Mouse (Mus musculus) neural tube, embryonic 12.5 days (tissue): ENCODE results near the gene Gm44805. TPM values are rescaled to one million over a fixed set of nuclear protein-coding genes. Genes with fewer than 3 reads are reported as not detected.
A peak's percentile ranks its signal among the peaks of the same experiment; 100 is the strongest.

Experiments used
- ATAC-seq: fragments of 200-750 bp; cut with Nextera tagmentation; 2 replicates; pipeline ENCODE4 v1.8.0; 2017; ENCODE audit warnings: low read depth, mild to moderate bottlenecking, moderate TSS enrichment, moderate library complexity; ENCODE audit not compliant: low FRiP score
- H3K27ac ChIP-seq: fragments of 300-500 bp; sonication (generic); 2 replicates; pipeline ENCODE4 v1.5.1; 2016
- H3K27me3 ChIP-seq: fragments of 300-500 bp; sonication (generic); replicated peaks from 2 replicates; pipeline ENCODE4 v1.6.1; 2016; ENCODE audit warnings: mild to moderate bottlenecking
- H3K36me3 ChIP-seq: fragments of 300-500 bp; sonication (generic); 2 replicates; pipeline ENCODE4 v1.6.1; 2016; ENCODE audit warnings: mild to moderate bottlenecking
- H3K4me1 ChIP-seq: fragments of 300-500 bp; sonication (generic); 2 replicates; pipeline ENCODE4 v1.6.1; 2016
- H3K4me2 ChIP-seq: fragments of 300-500 bp; sonication (generic); replicated peaks from 2 replicates; pipeline ENCODE4 v1.6.1; 2016; ENCODE audit warnings: mild to moderate bottlenecking
- H3K4me3 ChIP-seq: fragments of 300-500 bp; sonication (generic); 2 replicates; pipeline ENCODE4 v1.5.1; 2016
- H3K9ac ChIP-seq: fragments of 300-500 bp; sonication (generic); 2 replicates; pipeline ENCODE4 v1.6.1; 2016; ENCODE audit warnings: mild to moderate bottlenecking
- H3K9me3 ChIP-seq: fragments of 300-500 bp; sonication (generic); 2 replicates; pipeline ENCODE4 v1.6.1; 2016; ENCODE audit warnings: mild to moderate bottlenecking
- WGBS: fragments of 180-500 bp; shearing (Covaris S2); methylation state at CpG from one replicate; pipeline ENCODE4 v1.1.7; 2016; 5-methylcytosine and 5-hydroxymethylcytosine counted together
- polyA plus RNA-seq: library from polyadenylated mRNA; unstranded; fragments of >200 nt; fragmentation: Nextera tagmentation; extraction: Ambion mirVana; gene quantifications from 2 replicates; pipeline ENCODE4 v1.2.1, GENCODE M21; 2016

The Gm44805 gene
- not detected in 2 replicates for polyA plus RNA-seq

GRCm38 (mm10) chr7:19681202-19681694 is at the start of gene Gm44805, which contains the start of gene Apoc4:
TSS of gene Gm44805 (minus strand) at chr7:19681423.
TSS of gene Apoc4 (minus strand) at chr7:19681479.
- WGBS = 60% methylated on average over 8 of the region's 8 CpGs
- Histone ChIP-seq H3K27ac (no peak within 1 kb of the TSS), H3K4me3 (no peak within 1 kb of the TSS), H3K4me2 (no peak within 1 kb of the TSS), H3K27me3 (no peaks in the 10 kb centered on the region), H3K4me1 (no peaks in the 10 kb centered on the region), H3K9ac (no peak within 1 kb of the TSS), H3K9me3 (no peaks in the 10 kb centered on the region), H3K36me3 (no peaks in the 10 kb centered on the region)
- ATAC-seq = no peak

- no peaks in the 10 kb centered on the region for H3K4me1 ChIP-seq
- no peaks in the 10 kb centered on the region for H3K27me3 ChIP-seq
- H3K27ac ChIP-seq = no peak overlapping the region
- no peak overlapping the region for H3K4me3 ChIP-seq
- no peak overlapping the region for H3K4me2 ChIP-seq
- H3K36me3 ChIP-seq = peaks cover 92% of the 10 kb centered on the region
- no peak for ATAC-seq
- WGBS = 93% methylated on average over 4 of the region's 4 CpGs
- H3K9ac ChIP-seq = no peak overlapping the region
- H3K9me3 ChIP-seq = no peaks in the 10 kb centered on the region
These were observed 45.3 kb upstream of the Gm44805 start for GRCm38 (mm10) chr7:19726541-19726940.

- Histone ChIP-seq H3K9me3 (peaks cover 10% of the 10 kb centered on the region; the same call in 1 of the 2 replicates), H3K27ac (no peak overlapping the region), H3K4me1 (no peaks in the 10 kb centered on the region), H3K4me3 (no peak overlapping the region), H3K36me3 (peaks cover 82% of the 10 kb centered on the region), H3K27me3 (no peaks in the 10 kb centered on the region), H3K9ac (no peak overlapping the region), H3K4me2 (no peak overlapping the region)
- WGBS = 96% methylated on average over 12 of the region's 12 CpGs
- no peak for ATAC-seq
These were observed 42.9 kb upstream of the Gm44805 start for GRCm38 (mm10) chr7:19724167-19724566.

- no peaks in the 10 kb centered on the region for H3K27me3 ChIP-seq
- WGBS = 86% methylated on average over 6 of the region's 6 CpGs
- H3K4me1 ChIP-seq = no peaks in the 10 kb centered on the region
- H3K36me3 ChIP-seq = peaks cover 73% of the 10 kb centered on the region
- H3K9ac ChIP-seq = no peak overlapping the region
- no peak overlapping the region for H3K27ac ChIP-seq
- ATAC-seq = no peak
- H3K9me3 ChIP-seq = peaks cover 10% of the 10 kb centered on the region; the same call in 1 of the 2 replicates
- H3K4me2 ChIP-seq = no peak overlapping the region
- no peak overlapping the region for H3K4me3 ChIP-seq
These were observed 41.6 kb upstream of the Gm44805 start for GRCm38 (mm10) chr7:19722754-19723195.

- H3K9me3 ChIP-seq = peaks cover 10% of the 10 kb centered on the region; the same call in 1 of the 2 replicates
- 91% methylated on average over 4 of the region's 4 CpGs for WGBS
- no peak overlapping the region for H3K27ac ChIP-seq
- no peak for ATAC-seq
- H3K36me3 ChIP-seq = peaks cover 40% of the 10 kb centered on the region
- H3K4me3 ChIP-seq = no peak overlapping the region
- H3K27me3 ChIP-seq = no peaks in the 10 kb centered on the region
- peaks cover 12% of the 10 kb centered on the region for H3K4me1 ChIP-seq
- H3K4me2 ChIP-seq = no peak overlapping the region
- no peak overlapping the region for H3K9ac ChIP-seq
These were observed 38.0 kb upstream of the Gm44805 start for GRCm38 (mm10) chr7:19719200-19719599.

GRCm38 (mm10) chr7:19718297-19718952 is 37.2 kb upstream of the Gm44805 start:
- no peak for ATAC-seq
- no peak overlapping the region for H3K9ac ChIP-seq
- H3K9me3 ChIP-seq = peaks cover 10% of the 10 kb centered on the region; the same call in 1 of the 2 replicates
- H3K4me1 ChIP-seq = peaks cover 17% of the 10 kb centered on the region
- no peak overlapping the region for H3K27ac ChIP-seq
- 91% methylated on average over 5 of the region's 5 CpGs for WGBS
- H3K4me2 ChIP-seq = no peak overlapping the region
- H3K27me3 ChIP-seq = no peaks in the 10 kb centered on the region
- no peak overlapping the region for H3K4me3 ChIP-seq
- peaks cover 32% of the 10 kb centered on the region for H3K36me3 ChIP-seq

- peaks cover 17% of the 10 kb centered on the region for H3K4me1 ChIP-seq
- ATAC-seq = no peak
- WGBS = 89% methylated on average over 4 of the region's 4 CpGs
- H3K4me3 ChIP-seq = no peak overlapping the region
- peaks cover 28% of the 10 kb centered on the region for H3K36me3 ChIP-seq
- no peak overlapping the region for H3K4me2 ChIP-seq
- H3K27ac ChIP-seq = no peak overlapping the region
- peaks cover 10% of the 10 kb centered on the region; the same call in 1 of the 2 replicates for H3K9me3 ChIP-seq
- no peak overlapping the region for H3K9ac ChIP-seq
- H3K27me3 ChIP-seq = no peaks in the 10 kb centered on the region
These were observed 36.1 kb upstream of the Gm44805 start for GRCm38 (mm10) chr7:19717346-19717745.

GRCm38 (mm10) chr7:19716822-19717221 is 35.6 kb upstream of the Gm44805 start:
- Histone ChIP-seq H3K27me3 (no peaks in the 10 kb centered on the region), H3K36me3 (peaks cover 31% of the 10 kb centered on the region), H3K4me3 (no peak overlapping the region), H3K27ac (peak overlapping the region; percentile 63; the same call in 1 of the 2 replicates), H3K4me1 (peaks cover 17% of the 10 kb centered on the region), H3K9ac (0 out of 2 replicates have a peak overlapping the region, but pooled peaks have one; percentile 17), H3K4me2 (peak overlapping the region; percentile 55), H3K9me3 (peaks cover 10% of the 10 kb centered on the region; the same call in 1 of the 2 replicates)
- WGBS = 87% methylated on average over 2 of the region's 2 CpGs
- no peak for ATAC-seq

- whole genome bisulfite sequencing = 8% methylated on average over 18 of the region's 18 CpGs
- Histone ChIP-seq H3K36me3 (peaks cover 31% of the 10 kb centered on the region), H3K27ac (peak overlapping the region; percentile 63; the same call in 1 of the 2 replicates), H3K4me2 (peak overlapping the region; percentile 55), H3K9ac (0 out of 2 replicates have a peak overlapping the region, but pooled peaks have one; percentile 47), H3K4me3 (peak overlapping the region; percentile 28), H3K4me1 (peaks cover 17% of the 10 kb centered on the region), H3K9me3 (peaks cover 8% of the 10 kb centered on the region; the same call in 1 of the 2 replicates), H3K27me3 (no peaks in the 10 kb centered on the region)
- ATAC-seq = no peak; the same call in 1 of the 2 replicates
These were observed 34.9 kb upstream of the Gm44805 start for GRCm38 (mm10) chr7:19716055-19716682.

- Histone ChIP-seq H3K36me3 (peaks cover 30% of the 10 kb centered on the region), H3K4me2 (peak within 1 kb of the TSS; percentile 94), H3K9me3 (0 out of 2 replicates have a peak, but pooled peaks cover under 1% of the 10 kb centered on the region), H3K9ac (peak within 1 kb of the TSS; percentile 93), H3K4me3 (peak within 1 kb of the TSS; percentile 96), H3K27ac (peak within 1 kb of the TSS; percentile 63; the same call in 1 of the 2 replicates), H3K4me1 (peaks cover 17% of the 10 kb centered on the region), H3K27me3 (no peaks in the 10 kb centered on the region)
- whole genome bisulfite sequencing = under 1% methylated on average over 59 of the region's 59 CpGs
- peak; percentile 99 for ATAC-seq
These were observed 34.2 kb upstream of the Gm44805 start, which contains the start of gene Tomm40 for GRCm38 (mm10) chr7:19715239-19716054. TSS of gene Tomm40 (minus strand) at chr7:19715438.

- H3K27me3 ChIP-seq = no peaks in the 10 kb centered on the region
- peak overlapping the region; percentile 93 for H3K9ac ChIP-seq
- peak overlapping the region; percentile 27; the same call in 1 of the 2 replicates for H3K27ac ChIP-seq
- no peak for ATAC-seq
- peak overlapping the region; percentile 96 for H3K4me3 ChIP-seq
- peaks cover 17% of the 10 kb centered on the region for H3K4me1 ChIP-seq
- peaks cover 34% of the 10 kb centered on the region for H3K36me3 ChIP-seq
- H3K4me2 ChIP-seq = peak overlapping the region; percentile 94
- H3K9me3 ChIP-seq = no peaks in the 10 kb centered on the region
- WGBS = under 1% methylated on average over 37 of the region's 39 CpGs
These were observed 33.6 kb upstream of the Gm44805 start for GRCm38 (mm10) chr7:19714836-19715235.
